Mouse (Mus musculus): Measurements from ENCODE around the gene Wwc2.

DNA sequence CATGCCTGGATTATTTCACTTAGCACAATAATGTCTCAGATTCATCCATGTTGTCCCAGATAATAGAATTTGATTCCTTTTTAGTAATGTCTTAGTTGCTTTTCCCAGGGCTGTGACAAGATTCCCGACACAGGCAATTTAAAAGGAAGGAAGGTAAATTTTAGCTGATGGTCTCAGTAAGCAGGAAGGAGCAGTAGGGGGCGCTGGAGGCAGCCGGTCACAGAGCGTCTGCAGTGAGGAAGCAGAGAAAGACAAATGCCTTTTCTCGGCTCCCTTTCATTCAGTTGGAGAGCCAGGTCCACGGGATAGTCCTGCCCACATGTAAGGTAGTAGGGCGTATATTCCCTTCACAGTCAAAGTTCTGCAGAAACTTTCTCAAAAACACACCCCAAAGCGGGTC lies 32.5 kb upstream of the Wwc2 start:
- TF ChIP-seq CTCF (IDR thresholded peaks at IDR 0.05; ENCODE audit: low read depth, low read length) (0 out of 2 replicates have a peak, but pooled peaks have one; percentile 17), POLR2A (IDR thresholded peaks at IDR 0.05; ENCODE audit: borderline replicate concordance, low read depth, low read length) (no peak)
